Comparison of ENCODE assay signal across 17 mouse cellular contexts in the genomic region with DNA sequence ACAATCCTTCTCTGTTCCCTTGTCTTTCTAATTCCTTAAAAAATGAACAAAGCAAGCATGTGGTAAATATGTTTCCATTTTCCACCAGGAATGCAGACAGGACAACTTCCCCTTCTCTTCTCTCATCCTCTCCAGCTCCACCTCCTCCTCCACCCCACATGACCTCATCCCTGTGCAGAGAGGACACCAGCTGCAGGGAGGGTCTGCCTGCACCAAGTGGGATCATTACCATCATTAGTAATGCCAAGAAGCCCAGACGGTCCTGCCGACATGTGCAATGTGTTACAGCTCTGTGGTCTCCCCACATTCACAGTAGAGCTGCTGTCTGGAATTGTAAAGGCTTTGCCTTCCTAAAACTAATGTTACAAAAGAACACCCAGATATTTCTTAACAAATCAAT.
DNase-seq lines count a peak whose midpoint lies in the region; ATAC-seq lines count a peak whose summit lies in the region.
"Had no signal": no experiment of that assay in that cellular context is flagged by ENCODE, and none has a peak within 500 bp of the region (broad histone marks: within the 10 kb centered on the region; RNA-seq: fewer than 3 reads in every experiment).

No protein-coding gene starts in this region.

- no peaks in the 10 kb centered on the region for H3K9me3 ChIP-seq in forebrain, embryonic 15.5 days
- H3K9me3 ChIP-seq in forebrain, embryonic 10.5 days = no peaks in the 10 kb centered on the region
- 0 out of 2 replicates have a peak, but pooled peaks cover 6% of the 10 kb centered on the region for H3K9me3 ChIP-seq in embryonic facial prominence, embryonic 13.5 days
- peaks cover 6% of the 10 kb centered on the region; the same call in 1 of the 2 replicates for H3K9me3 ChIP-seq in limb, embryonic 13.5 days
- H3K9me3 ChIP-seq: hindbrain, embryonic 15.5 days had no signal

- 0 out of 2 replicates have a peak, but pooled peaks have one; percentile 43 for ATAC-seq in forebrain, embryonic 15.5 days (replicated peaks)
- ATAC-seq in embryonic facial prominence, embryonic 13.5 days (ENCODE audit: insufficient number of reproducible peaks, insufficient read depth, low FRiP score, low TSS enrichment, low read depth) = no peak; the same call in 1 of the 2 replicates
- 0 out of 2 replicates have a peak, but pooled peaks have one; percentile 41 for ATAC-seq in limb, embryonic 13.5 days (ENCODE audit: low FRiP score, low read depth)

- H3K4me1 ChIP-seq in forebrain, embryonic 15.5 days = no peaks in the 10 kb centered on the region
- no peaks in the 10 kb centered on the region for H3K4me1 ChIP-seq in forebrain, embryonic 10.5 days
- H3K4me1 ChIP-seq in embryonic facial prominence, embryonic 13.5 days = peaks cover 42% of the 10 kb centered on the region
- H3K4me1 ChIP-seq in limb, embryonic 13.5 days = peaks cover 38% of the 10 kb centered on the region
- H3K4me1 ChIP-seq: hindbrain, embryonic 15.5 days had no signal

- WGBS in forebrain, embryonic 15.5 days = 44% methylated on average over 2 of the region's 2 CpGs
- WGBS in forebrain, embryonic 10.5 days = 70% methylated on average over 2 of the region's 2 CpGs
- 22% methylated on average over 2 of the region's 2 CpGs for WGBS in embryonic facial prominence, embryonic 13.5 days
- 7% methylated on average over 2 of the region's 2 CpGs for WGBS in limb, embryonic 13.5 days

- no peak overlapping the region for H3K27ac ChIP-seq in forebrain, embryonic 15.5 days (replicated peaks)
- H3K27ac ChIP-seq in forebrain, embryonic 10.5 days = no peak overlapping the region
- peak overlapping the region; percentile 48; the same call in 1 of the 2 replicates for H3K27ac ChIP-seq in embryonic facial prominence, embryonic 13.5 days
- H3K27ac ChIP-seq in limb, embryonic 13.5 days = no peak overlapping the region
- H3K27ac ChIP-seq: hindbrain, embryonic 15.5 days had no signal

- H3K9ac ChIP-seq in forebrain, embryonic 15.5 days (replicated peaks) = no peak overlapping the region
- H3K9ac ChIP-seq in embryonic facial prominence, embryonic 13.5 days = no peak overlapping the region
- no peak overlapping the region for H3K9ac ChIP-seq in limb, embryonic 13.5 days
- H3K9ac ChIP-seq: hindbrain, embryonic 15.5 days had no signal

- H3K4me2 ChIP-seq in forebrain, embryonic 15.5 days (replicated peaks) = no peak overlapping the region
- no peak overlapping the region for H3K4me2 ChIP-seq in embryonic facial prominence, embryonic 13.5 days
- H3K4me2 ChIP-seq in limb, embryonic 13.5 days (replicated peaks) = no peak overlapping the region
- H3K4me2 ChIP-seq: heart, embryonic 11.5 days; hindbrain, embryonic 15.5 days had no signal

- DNase-seq in forebrain, embryonic 10.5 days (ENCODE audit: extremely low spot score, low spot score) = no peak
- DNase-seq in left cerebral cortex, postnatal 4 days = peak; percentile 31
- no peak for DNase-seq in left cerebral cortex, adult 9 months (ENCODE audit: low spot score in 2 of 2)
- DNase-seq in B cell, adult 2 months = no peak
- DNase-seq in frontal cortex, postnatal 10 days (ENCODE audit: low spot score in 2 of 2) = no peak
- DNase-seq: adrenal gland, postnatal 25 days; cerebellum, adult 18-20 months; kidney, postnatal 10 days; midbrain, embryonic 14.5 days; right cerebral cortex, postnatal 25 days had no signal

- no peak overlapping the region for H3K4me3 ChIP-seq in forebrain, embryonic 15.5 days
- H3K4me3 ChIP-seq in forebrain, embryonic 10.5 days = no peak overlapping the region
- no peak overlapping the region for H3K4me3 ChIP-seq in embryonic facial prominence, embryonic 13.5 days
- no peak overlapping the region for H3K4me3 ChIP-seq in limb, embryonic 13.5 days
- H3K4me3 ChIP-seq: erythroblast, embryonic 14.5 days; hindbrain, embryonic 15.5 days had no signal

- no peaks in the 10 kb centered on the region for H3K27me3 ChIP-seq in forebrain, embryonic 15.5 days
- no peaks in the 10 kb centered on the region for H3K27me3 ChIP-seq in forebrain, embryonic 10.5 days (ENCODE audit: poor library complexity, severe bottlenecking)
- H3K27me3 ChIP-seq in embryonic facial prominence, embryonic 13.5 days = no peaks in the 10 kb centered on the region
- no peaks in the 10 kb centered on the region for H3K27me3 ChIP-seq in limb, embryonic 13.5 days
- H3K27me3 ChIP-seq: CH12.LX; hindbrain, embryonic 15.5 days had no signal

- intact Hi-C loops in left cerebral cortex, postnatal 4 days (cut with DNase I) = no loop called here

- no peaks in the 10 kb centered on the region for H3K36me3 ChIP-seq in forebrain, embryonic 15.5 days
- H3K36me3 ChIP-seq in forebrain, embryonic 10.5 days (replicated peaks) = no peaks in the 10 kb centered on the region
- no peaks in the 10 kb centered on the region for H3K36me3 ChIP-seq in embryonic facial prominence, embryonic 13.5 days
- no peaks in the 10 kb centered on the region for H3K36me3 ChIP-seq in limb, embryonic 13.5 days
- H3K36me3 ChIP-seq: hindbrain, embryonic 15.5 days had no signal
